Mouse (Mus musculus) intestine, embryonic 15.5 days (tissue): Measurements from ENCODE around the gene Mrpl47. TPM values are rescaled to one million over a fixed set of nuclear protein-coding genes. Genes with fewer than 3 reads are reported as not detected.
A peak's percentile ranks its signal among the peaks of the same experiment; 100 is the strongest.
"Not testable (repeated sequence)": the region's sequence is repeated elsewhere in the genome, so short reads cannot be mapped to it uniquely, and the experiment has no call there.

Source experiments
- ATAC-seq: fragments of 200-750 bp; cut with Nextera tagmentation; 2 replicates; pipeline ENCODE4 v1.8.0; 2017; ENCODE audit warnings: moderate TSS enrichment, moderate library complexity
- H3K27ac ChIP-seq: fragments of 300-500 bp; sonication (generic); 2 replicates; pipeline ENCODE4 v1.5.1; 2015; ENCODE audit warnings: mild to moderate bottlenecking, inconsistent platforms
- H3K27me3 ChIP-seq: fragments of 300-500 bp; sonication (generic); replicated peaks from 2 replicates; pipeline ENCODE4 v1.6.1; 2015; ENCODE audit warnings: inconsistent platforms
- H3K36me3 ChIP-seq: fragments of 300-500 bp; sonication (generic); 2 replicates; pipeline ENCODE4 v1.6.1; 2015; ENCODE audit warnings: inconsistent platforms
- H3K4me1 ChIP-seq: fragments of 300-500 bp; sonication (generic); replicated peaks from 2 replicates; pipeline ENCODE4 v1.6.1; 2015; ENCODE audit warnings: inconsistent platforms
- H3K4me2 ChIP-seq: fragments of 300-500 bp; sonication (generic); replicated peaks from 2 replicates; pipeline ENCODE4 v1.6.1; 2015; ENCODE audit warnings: mild to moderate bottlenecking, inconsistent platforms
- H3K4me3 ChIP-seq: fragments of 300-500 bp; sonication (generic); replicated peaks from 2 replicates; pipeline ENCODE4 v1.5.1; 2015; ENCODE audit warnings: inconsistent platforms
- H3K9ac ChIP-seq: fragments of 300-500 bp; sonication (generic); 2 replicates; pipeline ENCODE4 v1.6.1; 2015; ENCODE audit warnings: inconsistent platforms
- H3K9me3 ChIP-seq: fragments of 300-500 bp; sonication (generic); 2 replicates; pipeline ENCODE4 v1.6.1; 2016; ENCODE audit warnings: inconsistent platforms
- WGBS: fragments of 180-500 bp; shearing (Covaris S2); methylation state at CpG from one replicate; pipeline ENCODE4 v1.1.7; 2015; 5-methylcytosine and 5-hydroxymethylcytosine counted together
- polyA plus RNA-seq: library from polyadenylated mRNA; unstranded; fragments of >200 nt; fragmentation: Nextera tagmentation; extraction: Ambion mirVana; gene quantifications from 2 replicates; pipeline ENCODE4 v1.2.1, GENCODE M21; 2015

Mrpl47 gene
- polyA plus RNA-seq: 40.2 and 43.2 TPM in 2 replicates

DNA sequence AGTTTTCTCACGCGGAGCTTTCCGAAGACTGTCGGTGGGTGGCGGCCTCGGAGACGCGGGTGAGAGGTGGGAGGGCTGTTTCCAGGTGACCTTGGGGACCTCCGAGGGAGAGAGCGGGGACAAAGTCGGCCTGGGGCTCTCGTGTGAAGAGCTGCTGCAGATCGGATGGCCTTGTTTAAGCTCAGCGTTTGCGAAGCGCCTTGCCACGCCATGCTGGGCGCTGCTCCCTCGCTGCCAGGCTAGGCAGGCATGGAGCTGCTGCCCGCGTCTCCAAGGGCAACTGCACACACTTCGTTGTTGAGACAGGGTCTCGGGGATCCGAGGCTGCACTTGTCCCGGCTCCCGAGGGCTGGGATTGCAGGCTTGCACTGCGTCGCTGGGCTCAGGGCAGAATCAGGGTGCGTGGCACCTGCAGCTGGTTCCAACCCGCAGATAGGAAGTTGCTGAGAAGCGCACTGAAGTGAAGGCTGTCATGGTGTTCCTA lies at the start of gene Mrpl47:
Gene Mrpl47, minus strand, starts transcription at position 434 of the 484 bp plus-strand sequence.
- under 1% methylated on average over 31 of the region's 31 CpGs for WGBS
- no peaks in the 10 kb centered on the region for H3K9me3 ChIP-seq
- H3K36me3 ChIP-seq: peaks cover 10% of the 10 kb centered on the region; the same call in 1 of the 2 replicates
- peak within 1 kb of the TSS; percentile 81 for H3K27ac ChIP-seq
- peak within 1 kb of the TSS; percentile 81 for H3K9ac ChIP-seq
- peak; percentile 70 for ATAC-seq
- peak within 1 kb of the TSS; percentile 84 for H3K4me3 ChIP-seq
- H3K4me2 ChIP-seq: peak within 1 kb of the TSS; percentile 69
- peaks cover 10% of the 10 kb centered on the region; the same call in 1 of the 2 replicates for H3K4me1 ChIP-seq
- H3K27me3 ChIP-seq: no peaks in the 10 kb centered on the region

DNA sequence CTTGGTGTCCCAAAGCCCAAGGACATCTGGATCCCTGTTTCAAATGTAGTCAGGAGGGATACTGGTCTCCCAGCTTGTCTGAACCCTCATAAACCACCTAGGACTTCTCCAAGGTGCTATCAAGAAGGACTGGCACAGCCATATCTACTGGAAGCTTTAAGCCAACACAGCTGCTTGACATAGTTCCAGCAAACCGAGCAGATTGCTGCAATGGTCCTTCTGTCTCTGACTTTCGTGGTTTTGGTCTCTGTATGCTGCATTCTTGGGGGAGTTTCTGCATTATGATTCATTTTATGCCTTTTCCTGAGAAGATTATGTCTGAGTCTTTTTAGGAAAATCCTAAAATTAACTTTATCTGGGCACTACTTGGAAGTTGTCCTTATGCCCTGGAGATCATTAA lies 33.4 kb upstream of the Mrpl47 start:
- WGBS: 70% methylated on average over 2 of the region's 2 CpGs
- H3K27ac ChIP-seq: no peak overlapping the region
- no peak overlapping the region for H3K9ac ChIP-seq
- no peaks in the 10 kb centered on the region for H3K36me3 ChIP-seq
- no peak overlapping the region for H3K4me3 ChIP-seq
- H3K4me1 ChIP-seq: no peaks in the 10 kb centered on the region
- no peak for ATAC-seq
- H3K9me3 ChIP-seq: no peaks in the 10 kb centered on the region
- no peaks in the 10 kb centered on the region for H3K27me3 ChIP-seq
- H3K4me2 ChIP-seq: no peak overlapping the region

DNA sequence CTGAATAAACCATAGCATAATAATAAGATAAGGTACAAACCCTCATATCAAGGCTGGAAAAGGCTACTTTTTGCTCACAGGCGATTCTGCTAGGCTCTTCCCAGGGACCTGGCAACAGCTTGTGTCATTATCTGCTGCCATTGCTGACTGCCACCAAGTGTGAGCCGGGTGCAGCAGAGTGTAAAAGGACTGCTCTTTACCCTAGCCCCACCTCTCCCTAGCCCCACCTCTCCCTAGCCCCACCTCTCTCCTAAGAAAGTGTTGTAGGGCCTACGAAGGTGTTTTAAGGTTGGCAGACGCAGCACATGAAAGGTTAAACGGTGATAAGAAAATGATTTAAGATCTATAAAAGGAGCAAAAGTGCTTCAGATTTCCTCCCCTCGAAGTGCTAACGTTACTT lies 26.5 kb upstream of the Mrpl47 start:
- H3K36me3 ChIP-seq: no peaks in the 10 kb centered on the region
- no peak overlapping the region for H3K4me2 ChIP-seq
- H3K27ac ChIP-seq: no peak overlapping the region
- 44% methylated on average over 7 of the region's 7 CpGs for WGBS
- H3K4me1 ChIP-seq: no peaks in the 10 kb centered on the region
- ATAC-seq: peak; percentile 55; the same call in 1 of the 2 replicates
- no peak overlapping the region for H3K9ac ChIP-seq
- H3K4me3 ChIP-seq: no peak overlapping the region
- no peaks in the 10 kb centered on the region for H3K9me3 ChIP-seq
- no peaks in the 10 kb centered on the region for H3K27me3 ChIP-seq

DNA sequence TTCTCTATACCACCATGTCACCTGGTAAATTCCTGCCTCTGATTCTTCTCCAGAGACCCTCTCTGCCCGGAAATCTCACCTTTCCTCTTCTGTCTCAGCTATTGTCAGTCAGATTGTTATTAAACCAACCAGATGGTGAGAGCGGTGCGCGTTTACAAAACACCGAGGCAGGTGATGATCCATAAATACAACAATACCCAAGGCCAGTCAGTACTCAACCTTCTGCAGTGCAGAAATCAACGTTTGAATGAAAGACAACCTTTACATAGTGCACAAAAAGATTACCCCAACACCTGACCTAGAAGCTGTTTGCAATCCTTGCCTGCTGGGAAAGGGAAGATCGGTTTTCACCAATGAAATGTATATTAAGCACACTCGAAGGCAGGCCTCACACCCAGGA lies 25.6 kb upstream of the Mrpl47 start:
- no peak overlapping the region for H3K27ac ChIP-seq
- no peak overlapping the region for H3K4me2 ChIP-seq
- WGBS: 58% methylated on average over 8 of the region's 8 CpGs
- no peak overlapping the region for H3K4me3 ChIP-seq
- H3K36me3 ChIP-seq: no peaks in the 10 kb centered on the region
- H3K4me1 ChIP-seq: no peaks in the 10 kb centered on the region
- H3K27me3 ChIP-seq: no peaks in the 10 kb centered on the region
- no peak overlapping the region for H3K9ac ChIP-seq
- no peaks in the 10 kb centered on the region for H3K9me3 ChIP-seq
- ATAC-seq: no peak

DNA sequence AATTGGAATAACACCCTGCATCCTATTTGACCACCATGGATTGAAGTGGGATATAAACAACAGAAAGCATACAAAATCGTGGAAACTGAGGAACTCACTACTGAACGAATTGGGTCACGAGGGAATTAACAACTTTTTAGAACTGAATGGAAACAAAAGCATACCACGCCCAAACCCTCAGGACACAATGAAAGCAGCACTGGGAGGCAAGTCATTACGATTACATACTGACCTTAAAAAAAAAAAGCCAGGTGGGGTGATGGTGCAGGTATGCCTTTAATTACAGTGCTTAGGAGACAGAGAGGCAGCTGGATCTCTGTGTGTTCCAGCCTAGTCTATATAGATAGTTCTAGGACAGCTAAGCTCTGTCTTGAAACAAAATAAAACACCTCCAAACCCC lies 21.8 kb upstream of the Mrpl47 start:
- no peak overlapping the region for H3K27ac ChIP-seq
- H3K4me3 ChIP-seq: no peak overlapping the region
- H3K27me3 ChIP-seq: no peaks in the 10 kb centered on the region
- H3K36me3 ChIP-seq: no peaks in the 10 kb centered on the region
- no peaks in the 10 kb centered on the region for H3K9me3 ChIP-seq
- no peaks in the 10 kb centered on the region for H3K4me1 ChIP-seq
- ATAC-seq: no peak
- no peak overlapping the region for H3K4me2 ChIP-seq
- H3K9ac ChIP-seq: no peak overlapping the region
- 80% methylated on average over 5 of the region's 5 CpGs for WGBS

DNA sequence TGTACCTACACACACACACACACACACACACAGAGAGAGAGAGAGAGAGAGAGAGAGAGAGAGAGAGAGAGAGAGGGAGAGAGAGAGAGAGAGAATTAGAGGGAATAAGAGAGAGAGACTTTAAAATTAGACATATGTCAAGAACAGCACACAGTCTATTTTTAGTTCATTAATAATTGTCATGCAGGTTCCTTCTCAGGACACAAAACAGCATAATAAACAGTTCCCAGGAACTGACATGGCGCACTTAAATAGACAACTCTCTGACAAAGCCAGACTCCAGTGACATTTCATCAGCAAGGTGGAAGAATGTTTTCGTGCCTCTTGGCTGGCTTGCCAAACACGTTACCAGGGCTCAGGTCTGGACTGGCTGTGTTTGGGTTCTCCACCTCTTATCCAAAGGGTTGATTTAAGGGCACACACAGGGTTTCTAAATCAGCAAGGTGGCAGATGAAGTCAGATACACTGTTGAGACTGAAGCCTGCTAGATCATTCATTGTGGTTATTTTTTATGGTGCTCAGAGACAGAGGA lies 17.0 kb upstream of the Mrpl47 start:
- WGBS: 93% methylated on average over 3 of the region's 3 CpGs
- ATAC-seq: no peak
- Histone ChIP-seq H3K4me3 (no peak overlapping the region), H3K4me2 (no peak overlapping the region), H3K4me1 (no peaks in the 10 kb centered on the region), H3K9me3 (no peaks in the 10 kb centered on the region), H3K27ac (no peak overlapping the region), H3K9ac (no peak overlapping the region), H3K36me3 (peaks cover 24% of the 10 kb centered on the region), H3K27me3 (no peaks in the 10 kb centered on the region)

DNA sequence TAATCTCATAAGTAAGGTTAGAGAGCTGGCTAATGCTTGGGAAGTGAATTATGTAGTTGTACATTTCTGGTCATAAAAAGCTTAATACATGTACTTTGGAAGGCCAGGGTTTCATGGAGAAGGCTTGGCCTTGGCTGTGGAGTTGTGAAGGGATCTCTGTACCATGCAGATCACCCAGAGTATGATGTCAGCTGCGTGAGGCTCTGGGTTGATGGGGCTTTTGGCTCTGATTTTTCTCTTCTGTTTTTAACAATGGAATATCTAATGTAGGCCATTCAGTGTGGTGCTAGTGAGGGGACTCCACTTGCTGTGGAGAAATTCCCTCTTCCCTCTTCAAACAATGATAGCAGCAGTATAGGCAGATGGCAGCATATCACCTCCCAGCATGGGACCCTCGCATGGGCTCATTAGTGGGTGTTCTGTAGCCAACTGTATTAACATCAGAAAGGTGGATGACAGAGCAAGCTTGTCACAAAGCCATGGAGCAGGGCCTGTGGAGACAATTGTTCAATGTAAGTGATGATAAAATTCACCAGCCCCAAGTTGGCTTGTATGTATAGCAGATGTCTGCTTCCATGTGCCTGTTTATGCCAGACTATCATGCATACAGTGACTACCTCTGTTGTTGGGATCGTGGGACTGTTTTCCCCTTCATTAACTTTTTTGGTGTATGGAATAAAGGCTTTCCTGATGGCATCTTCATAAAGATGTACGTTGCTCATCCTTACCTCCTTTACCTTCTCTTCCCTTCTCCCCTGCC lies 12.6 kb upstream of the Mrpl47 start:
- 95% methylated on average over 4 of the region's 4 CpGs for WGBS
- no peaks in the 10 kb centered on the region for H3K4me1 ChIP-seq
- peaks cover 41% of the 10 kb centered on the region for H3K36me3 ChIP-seq

DNA sequence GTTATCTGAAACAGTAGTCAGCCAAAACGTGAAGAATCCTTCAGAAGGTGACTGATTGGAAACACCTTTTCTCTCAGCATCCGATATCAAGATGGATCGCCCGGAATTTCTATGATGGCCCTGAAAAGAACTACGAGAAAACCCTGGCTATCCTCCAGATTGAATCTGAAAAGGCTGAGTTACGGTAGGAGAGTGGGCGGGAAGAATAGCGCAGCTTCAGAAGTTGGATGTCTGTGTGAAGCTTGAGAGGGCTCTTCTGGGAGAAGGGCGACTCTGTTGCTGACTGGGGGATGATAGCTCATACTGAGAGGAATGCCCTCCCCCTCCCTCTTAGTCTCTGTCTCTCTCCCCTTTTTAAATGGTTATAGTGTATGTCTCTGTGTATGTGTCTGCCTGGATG lies 11.0 kb upstream of the Mrpl47 start:
- H3K27ac ChIP-seq: no peak overlapping the region
- H3K36me3 ChIP-seq: peaks cover 41% of the 10 kb centered on the region
- whole genome bisulfite sequencing: 90% methylated on average over 9 of the region's 9 CpGs
- H3K9me3 ChIP-seq: no peaks in the 10 kb centered on the region
- no peak overlapping the region for H3K9ac ChIP-seq
- no peak overlapping the region for H3K4me3 ChIP-seq
- H3K4me2 ChIP-seq: no peak overlapping the region
- no peaks in the 10 kb centered on the region for H3K4me1 ChIP-seq
- no peaks in the 10 kb centered on the region for H3K27me3 ChIP-seq
- no peak for ATAC-seq

More for the DNA sequence above, 12.6 kb upstream of the Mrpl47 start:
- Histone ChIP-seq H3K4me3 (no peak overlapping the region), H3K9ac (no peak overlapping the region), H3K4me2 (no peak overlapping the region), H3K27me3 (no peaks in the 10 kb centered on the region), H3K9me3 (no peaks in the 10 kb centered on the region), H3K27ac (no peak overlapping the region)
- no peak for ATAC-seq

DNA sequence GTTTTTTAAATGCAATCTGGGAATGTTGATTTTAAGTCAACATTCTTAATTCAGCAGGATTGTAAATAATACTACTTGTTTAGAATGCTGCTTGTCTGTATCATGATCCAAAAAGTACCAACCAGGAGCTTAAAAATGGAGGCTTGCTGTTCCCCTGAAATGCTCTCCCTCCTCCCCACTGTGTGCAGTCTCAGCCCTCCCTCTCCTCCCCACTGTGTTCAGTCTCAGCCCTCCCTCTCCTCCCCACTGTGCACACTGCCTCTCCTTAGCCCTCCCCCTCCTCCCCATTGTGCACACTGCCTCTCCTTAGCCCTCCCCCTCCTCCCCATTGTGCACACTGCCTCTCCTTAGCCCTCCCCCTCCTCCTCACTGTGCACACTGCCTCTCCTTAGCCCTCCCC lies 8.0 kb upstream of the Mrpl47 start:
- H3K27me3 ChIP-seq, H3K27ac ChIP-seq, H3K9ac ChIP-seq, H3K9me3 ChIP-seq, H3K4me2 ChIP-seq, ATAC-seq, H3K4me1 ChIP-seq, H3K4me3 ChIP-seq: not testable (repeated sequence)
- peaks cover 28% of the 10 kb centered on the region for H3K36me3 ChIP-seq

DNA sequence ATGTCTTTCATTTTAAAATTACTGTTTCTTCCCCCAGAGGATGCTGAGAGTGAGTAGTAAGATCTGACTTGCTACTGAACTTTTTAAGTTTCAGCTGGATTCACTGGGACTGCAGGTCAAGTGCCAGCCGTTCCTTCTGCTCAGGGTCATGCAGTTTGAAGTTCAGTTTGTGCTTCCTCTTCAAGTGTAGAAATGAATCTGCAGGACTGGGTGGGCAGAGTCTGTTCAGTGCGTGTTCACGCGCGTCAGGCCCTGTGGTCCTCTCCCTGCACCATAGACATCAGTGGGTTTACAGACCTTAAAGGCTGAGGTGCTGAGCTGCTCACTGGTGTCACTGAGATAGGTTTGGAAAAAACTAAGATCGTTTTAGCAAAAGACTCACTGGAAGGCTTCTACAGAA lies 7.6 kb upstream of the Mrpl47 start:
- Histone ChIP-seq H3K4me3 (no peak overlapping the region), H3K27me3 (no peaks in the 10 kb centered on the region), H3K9me3 (no peaks in the 10 kb centered on the region), H3K36me3 (peaks cover 25% of the 10 kb centered on the region), H3K4me2 (no peak overlapping the region), H3K9ac (no peak overlapping the region), H3K4me1 (no peaks in the 10 kb centered on the region), H3K27ac (no peak overlapping the region)
- 95% methylated on average over 6 of the region's 6 CpGs for WGBS
- no peak for ATAC-seq

DNA sequence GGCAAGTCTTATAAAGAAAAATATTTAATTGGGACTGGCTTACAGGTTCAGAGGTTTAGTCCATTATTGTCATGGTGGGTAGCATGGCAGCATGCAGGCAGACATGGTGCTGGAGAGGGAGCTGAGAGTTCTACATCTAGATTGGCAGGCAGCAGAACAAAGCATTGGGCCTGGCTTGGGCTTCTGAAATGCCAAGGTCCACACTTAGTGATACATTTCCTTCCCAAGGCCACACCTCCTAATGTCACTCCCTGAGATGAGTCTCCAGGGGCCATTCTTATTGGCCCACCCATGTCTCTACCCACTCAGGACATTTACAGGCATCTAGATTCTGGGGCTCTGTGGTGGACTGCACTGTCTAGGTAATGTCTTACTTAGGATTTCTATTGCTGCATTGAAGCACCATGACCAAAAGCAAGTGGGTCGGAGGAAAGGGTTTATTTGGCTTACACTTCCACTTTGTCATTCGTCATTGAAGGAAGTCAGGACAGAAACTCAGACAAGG lies 4.9 kb upstream of the Mrpl47 start:
- 73% methylated on average over 2 of the region's 2 CpGs for WGBS
- Histone ChIP-seq H3K4me1 (peaks cover 10% of the 10 kb centered on the region; the same call in 1 of the 2 replicates), H3K9ac (no peak overlapping the region), H3K27ac (no peak overlapping the region), H3K4me3 (no peak overlapping the region), H3K36me3 (peaks cover 12% of the 10 kb centered on the region), H3K9me3 (no peaks in the 10 kb centered on the region), H3K4me2 (no peak overlapping the region), H3K27me3 (no peaks in the 10 kb centered on the region)
- no peak for ATAC-seq

DNA sequence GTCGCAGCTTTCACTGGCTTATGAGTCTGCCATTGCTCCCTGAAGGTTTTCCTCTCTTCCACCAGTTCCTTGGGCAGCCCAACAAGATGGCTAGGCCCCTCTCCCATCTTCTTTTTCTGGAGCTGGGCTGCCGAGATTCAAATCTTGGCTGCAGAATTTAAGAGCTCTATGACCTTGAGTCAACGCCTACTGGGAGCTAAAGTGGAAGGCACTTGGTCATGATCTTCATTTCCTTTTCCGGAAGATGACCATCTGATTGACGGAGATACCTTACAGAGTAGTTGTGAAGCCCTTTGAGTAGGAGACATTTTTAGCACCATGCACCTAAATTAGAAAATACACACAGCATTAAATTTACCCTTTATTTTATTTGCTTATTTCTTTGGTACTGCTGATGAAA lies 1.1 kb upstream of the Mrpl47 start:
- H3K9ac ChIP-seq: no peak overlapping the region
- H3K4me2 ChIP-seq: no peak overlapping the region
- WGBS: 94% methylated on average over 5 of the region's 5 CpGs
- H3K27ac ChIP-seq: no peak overlapping the region
- no peaks in the 10 kb centered on the region for H3K9me3 ChIP-seq
- ATAC-seq: no peak
- H3K27me3 ChIP-seq: no peaks in the 10 kb centered on the region
- H3K4me1 ChIP-seq: peaks cover 10% of the 10 kb centered on the region; the same call in 1 of the 2 replicates
- H3K36me3 ChIP-seq: 0 out of 2 replicates have a peak, but pooled peaks cover 6% of the 10 kb centered on the region
- H3K4me3 ChIP-seq: no peak overlapping the region; the same call in 1 of the 2 replicates
